Mouse (Mus musculus): Measurements from ENCODE around the gene Tuba8.

DNA sequence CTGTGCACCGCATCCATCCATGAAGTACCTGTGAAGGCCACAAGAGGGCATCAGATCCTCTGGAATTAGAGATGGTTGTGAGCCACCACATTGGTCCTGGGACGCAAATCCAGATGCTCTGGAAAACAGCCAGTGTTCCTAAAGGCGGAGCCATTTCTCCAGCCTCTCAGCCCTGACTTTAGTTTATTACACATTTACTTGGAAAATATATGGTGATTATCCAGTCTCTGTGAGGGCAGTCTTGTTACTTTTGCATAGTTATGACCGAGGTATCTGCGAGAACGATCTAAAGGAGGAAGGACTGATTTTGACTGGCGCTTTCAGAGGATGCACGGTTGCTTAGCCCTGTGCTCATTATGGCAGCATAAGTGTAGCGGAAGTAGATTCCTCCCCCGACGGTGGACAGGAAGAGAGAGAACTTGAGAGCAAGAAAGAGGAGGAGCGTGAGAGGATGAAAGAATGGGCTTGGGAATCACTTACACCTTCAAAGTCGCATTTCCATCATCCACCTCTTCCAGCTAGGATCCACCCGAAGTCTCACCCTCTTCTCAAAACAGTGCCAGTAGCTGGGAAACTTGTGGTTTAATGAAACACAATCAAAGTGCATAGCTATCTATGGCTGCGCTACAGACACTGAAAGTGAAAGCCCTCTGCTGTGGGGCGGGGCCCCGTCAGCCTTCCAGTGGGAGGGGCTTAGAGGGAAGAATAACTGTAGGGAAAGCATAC, 61.7 kb downstream of the Tuba8 start:
- peak; percentile 54 for TF ChIP-seq CTCF (IDR thresholded peaks at IDR 0.05; ENCODE audit: low read depth, low read length)
- TF ChIP-seq POLR2A (IDR thresholded peaks at IDR 0.05; ENCODE audit: insufficient read depth, low read length) = no peak
- no peak for TF ChIP-seq EP300 (IDR thresholded peaks at IDR 0.05; ENCODE audit: insufficient read depth, low read depth, low read length)

All from ES-Bruce4 (cell line).